Mouse (Mus musculus) lung, postnatal 0 days (tissue): Measurements from ENCODE around the gene C130050O18Rik. TPM values are rescaled to one million over a fixed set of nuclear protein-coding genes. Genes with fewer than 3 reads are reported as not detected.

ENCODE experiments used
- ATAC-seq: fragments of 200-750 bp; cut with Nextera tagmentation; 2 replicates; pipeline ENCODE4 v1.8.0; 2017; ENCODE audit warnings: moderate library complexity
- DNase-seq: peaks from one replicate; pipeline ENCODE4 v3.0.0-alpha.2; 2016; ENCODE audit warnings: low spot score
- H3K27ac ChIP-seq: fragments of 300-500 bp; sonication (generic); 2 replicates; pipeline ENCODE4 v1.5.1; 2014; ENCODE audit warnings: antibody characterized with exemption, mild to moderate bottlenecking, low read length, mixed read lengths
- H3K27me3 ChIP-seq: fragments of 300-500 bp; sonication (generic); replicated peaks from 2 replicates; pipeline ENCODE4 v1.6.1; 2014; ENCODE audit warnings: low read length, mixed read lengths; ENCODE audit not compliant: insufficient read depth
- H3K36me3 ChIP-seq: fragments of 300-500 bp; sonication (generic); 2 replicates; pipeline ENCODE4 v1.6.1; 2014; ENCODE audit warnings: low read length, mixed read lengths; ENCODE audit not compliant: insufficient read depth
- H3K4me1 ChIP-seq: fragments of 300-500 bp; sonication (generic); 2 replicates; pipeline ENCODE4 v1.6.1; 2014; ENCODE audit warnings: antibody characterized with exemption, low read depth, low read length, mixed read lengths; ENCODE audit not compliant: insufficient read depth
- H3K4me2 ChIP-seq: fragments of 300-500 bp; sonication (generic); replicated peaks from 2 replicates; pipeline ENCODE4 v1.6.1; 2014; ENCODE audit warnings: low read depth, mild to moderate bottlenecking, low read length, moderate library complexity, mixed read lengths
- H3K4me3 ChIP-seq: fragments of 300-500 bp; sonication (generic); 2 replicates; pipeline ENCODE4 v1.5.1; 2014; ENCODE audit warnings: low read depth, low read length
- H3K9ac ChIP-seq: fragments of 300-500 bp; sonication (generic); replicated peaks from 2 replicates; pipeline ENCODE4 v1.6.1; 2014; ENCODE audit warnings: low read depth, mild to moderate bottlenecking
- H3K9me3 ChIP-seq: fragments of 300-500 bp; sonication (generic); 2 replicates; pipeline ENCODE4 v1.6.1; 2016; ENCODE audit warnings: low read length, mixed read lengths
- CTCF ChIP-seq: IDR thresholded peaks from 2 replicates; pipeline ENCODE4 v1.5.1; 2016; ENCODE audit warnings: antibody characterized with exemption, mild to moderate bottlenecking
- EP300 ChIP-seq: IDR thresholded peaks from 2 replicates; pipeline ENCODE4 v1.6.1; 2016; ENCODE audit warnings: antibody characterized with exemption, mild to moderate bottlenecking, control low read depth
- WGBS: fragments of 180-500 bp; shearing (Covaris S2); extraction: QIAGEN DNeasy Blood & Tissue Kit; methylation state at CpG from one replicate; pipeline ENCODE4 v1.1.7; 2014; 5-methylcytosine and 5-hydroxymethylcytosine counted together
- polyA plus RNA-seq: library from polyadenylated mRNA; unstranded; fragments of >200 nt; fragmentation: Nextera tagmentation; extraction: Ambion mirVana; gene quantifications from 2 replicates; pipeline ENCODE4 v1.2.1, GENCODE M21; 2015

C130050O18Rik gene
- polyA plus RNA-seq, 1 experiment from 2014 or later, result 3.3 TPM

GRCm38 (mm10) chr5:139437769-139438168 lies 32.7 kb downstream of the C130050O18Rik start:
- Histone ChIP-seq H3K9me3 (no peaks in the 10 kb centered on the region), H3K4me2 (no peak overlapping the region), H3K4me1 (no peaks in the 10 kb centered on the region), H3K36me3 (no peaks in the 10 kb centered on the region), H3K4me3 (no peak overlapping the region), H3K27ac (no peak overlapping the region), H3K27me3 (no peaks in the 10 kb centered on the region), H3K9ac (no peak overlapping the region)
- 86% methylated on average over 4 of the region's 4 CpGs for WGBS
- ATAC-seq, result no peak
- no peak for DNase-seq
- TF ChIP-seq CTCF (no peak), EP300 (no peak)

- DNase-seq, result no peak
- Histone ChIP-seq H3K4me2 (no peak overlapping the region), H3K9ac (no peak overlapping the region), H3K9me3 (no peaks in the 10 kb centered on the region), H3K27ac (no peak overlapping the region), H3K36me3 (no peaks in the 10 kb centered on the region), H3K27me3 (no peaks in the 10 kb centered on the region), H3K4me3 (no peak overlapping the region), H3K4me1 (0 out of 2 replicates have a peak, but pooled peaks cover 2% of the 10 kb centered on the region)
- 81% methylated on average over 12 of the region's 12 CpGs for WGBS
- ATAC-seq, result no peak
- no peak for TF ChIP-seq EP300
- no peak for TF ChIP-seq CTCF
Measured at GRCm38 (mm10) chr5:139438440-139438839, 33.4 kb downstream of the C130050O18Rik start.

- Histone ChIP-seq H3K9ac (no peak overlapping the region), H3K4me3 (no peak overlapping the region), H3K4me1 (0 out of 2 replicates have a peak, but pooled peaks cover 2% of the 10 kb centered on the region), H3K27ac (no peak overlapping the region), H3K9me3 (no peaks in the 10 kb centered on the region), H3K36me3 (no peaks in the 10 kb centered on the region), H3K4me2 (no peak overlapping the region), H3K27me3 (no peaks in the 10 kb centered on the region)
- DNase-seq (no peak), ATAC-seq (no peak)
- TF ChIP-seq CTCF (no peak), EP300 (no peak)
- 64% methylated on average over 5 of the region's 5 CpGs for WGBS
Measured at GRCm38 (mm10) chr5:139440451-139440850, 35.4 kb downstream of the C130050O18Rik start.

- Histone ChIP-seq H3K4me2 (no peak overlapping the region), H3K9ac (no peak overlapping the region), H3K9me3 (no peaks in the 10 kb centered on the region), H3K27me3 (no peaks in the 10 kb centered on the region), H3K4me3 (no peak overlapping the region), H3K4me1 (0 out of 2 replicates have a peak, but pooled peaks cover 2% of the 10 kb centered on the region), H3K36me3 (no peaks in the 10 kb centered on the region), H3K27ac (no peak overlapping the region)
- no peak for ATAC-seq
- WGBS, result 95% methylated on average over 11 of the region's 11 CpGs
- DNase-seq, result no peak
- TF ChIP-seq CTCF (no peak), EP300 (no peak)
Measured at GRCm38 (mm10) chr5:139440926-139441725, 36.0 kb downstream of the C130050O18Rik start.

GRCm38 (mm10) chr5:139441726-139442018 lies 36.6 kb downstream of the C130050O18Rik start:
- H3K36me3 ChIP-seq, result no peaks in the 10 kb centered on the region
- H3K4me1 ChIP-seq, result 0 out of 2 replicates have a peak, but pooled peaks cover 2% of the 10 kb centered on the region
- H3K4me2 ChIP-seq, result no peak overlapping the region
- TF ChIP-seq EP300, result no peak
- no peak for TF ChIP-seq CTCF
- H3K27ac ChIP-seq, result no peak overlapping the region
- H3K9me3 ChIP-seq, result no peaks in the 10 kb centered on the region
- WGBS, result 93% methylated on average over 2 of the region's 2 CpGs
- ATAC-seq, result no peak
- H3K9ac ChIP-seq, result no peak overlapping the region
- DNase-seq, result no peak
- H3K27me3 ChIP-seq, result no peaks in the 10 kb centered on the region
- no peak overlapping the region for H3K4me3 ChIP-seq

GRCm38 (mm10) chr5:139442428-139442827 lies 37.3 kb downstream of the C130050O18Rik start:
- H3K27ac ChIP-seq, result no peak overlapping the region; the same call in 1 of the 2 replicates
- TF ChIP-seq EP300, result no peak
- DNase-seq (no peak), ATAC-seq (no peak)
- H3K4me1 ChIP-seq, result 0 out of 2 replicates have a peak, but pooled peaks cover 2% of the 10 kb centered on the region
- H3K36me3 ChIP-seq, result no peaks in the 10 kb centered on the region
- 50% methylated on average over 12 of the region's 12 CpGs for WGBS
- no peaks in the 10 kb centered on the region for H3K27me3 ChIP-seq
- no peak overlapping the region for H3K4me3 ChIP-seq
- H3K9ac ChIP-seq, result no peak overlapping the region
- H3K9me3 ChIP-seq, result no peaks in the 10 kb centered on the region
- H3K4me2 ChIP-seq, result 0 out of 2 replicates have a peak overlapping the region, but pooled peaks have one; percentile 8
